Mouse (Mus musculus) heart, embryonic 11.5 days (tissue): Measurements from ENCODE around the gene Ccnd3. TPM values are rescaled to one million over a fixed set of nuclear protein-coding genes. Genes with fewer than 3 reads are reported as not detected.
"Not testable (repeated sequence)": the region's sequence is repeated elsewhere in the genome, so short reads cannot be mapped to it uniquely, and the experiment has no call there.

Experiments
- ATAC-seq: fragments of 200-750 bp; cut with Nextera tagmentation; replicated peaks from 2 replicates; pipeline ENCODE4 v1.8.0; 2017; ENCODE audit warnings: moderate library complexity; ENCODE audit not compliant: insufficient number of reproducible peaks, low FRiP score, low TSS enrichment
- H3K27ac ChIP-seq: fragments of 300-500 bp; sonication (generic); 2 replicates; pipeline ENCODE4 v1.5.1; 2014; ENCODE audit warnings: mild to moderate bottlenecking, low read depth, low read length
- H3K27me3 ChIP-seq: fragments of 300-500 bp; sonication (generic); 2 replicates; pipeline ENCODE4 v1.6.1; 2014; ENCODE audit warnings: mild to moderate bottlenecking, low read length, mixed read lengths; ENCODE audit not compliant: control insufficient read depth, insufficient read depth
- H3K36me3 ChIP-seq: fragments of 300-500 bp; sonication (generic); 2 replicates; pipeline ENCODE4 v1.6.1; 2014; ENCODE audit warnings: mild to moderate bottlenecking, low read length, moderate library complexity, mixed read lengths; ENCODE audit not compliant: control insufficient read depth, insufficient read depth
- H3K4me1 ChIP-seq: fragments of 300-500 bp; sonication (generic); 2 replicates; pipeline ENCODE4 v1.6.1; 2014; ENCODE audit warnings: low read length; ENCODE audit not compliant: control insufficient read depth, insufficient read depth
- H3K4me2 ChIP-seq: fragments of 300-500 bp; sonication (generic); 2 replicates; pipeline ENCODE4 v1.6.1; 2014; ENCODE audit warnings: mild to moderate bottlenecking, moderate library complexity
- H3K4me3 ChIP-seq: fragments of 300-500 bp; sonication (generic); 2 replicates; pipeline ENCODE4 v1.5.1; 2014; ENCODE audit warnings: low read depth, low read length
- H3K9ac ChIP-seq: fragments of 300-500 bp; sonication (generic); 2 replicates; pipeline ENCODE4 v1.6.1; 2014; ENCODE audit warnings: mild to moderate bottlenecking, low read depth, low read length, moderate library complexity
- H3K9me3 ChIP-seq: fragments of 300-500 bp; sonication (generic); replicated peaks from 2 replicates; pipeline ENCODE4 v1.6.1; 2016; ENCODE audit warnings: low read length; ENCODE audit not compliant: control insufficient read depth
- WGBS: fragments of 180-500 bp; shearing (Covaris S2); extraction: QIAGEN DNeasy Blood & Tissue Kit; methylation state at CpG from one replicate; pipeline ENCODE4 v1.1.7; 2014; ENCODE audit not compliant: insufficient replicate concordance; 5-methylcytosine and 5-hydroxymethylcytosine counted together
- polyA plus RNA-seq: library from polyadenylated mRNA; unstranded; fragments of >200 nt; fragmentation: Nextera tagmentation; extraction: Ambion mirVana; gene quantifications from 2 replicates; pipeline ENCODE4 v1.2.1, GENCODE M21; 2014

Gene Ccnd3
- polyA plus RNA-seq, 1 experiment from 2014 or later, result 565 TPM

GRCm38 (mm10) chr17:47597261-47597660 lies 92.4 kb downstream of the Ccnd3 start:
- Histone ChIP-seq H3K4me1 (peaks cover 34% of the 10 kb centered on the region), H3K27me3 (no peaks in the 10 kb centered on the region), H3K36me3 (peaks cover 26% of the 10 kb centered on the region), H3K9me3 (no peaks in the 10 kb centered on the region), H3K4me2 (peak overlapping the region; percentile 96), H3K4me3 (peak overlapping the region; percentile 93), H3K9ac (peak overlapping the region; percentile 97), H3K27ac (peak overlapping the region; percentile 97)
- no peak for ATAC-seq
- WGBS, result 51% methylated on average over 13 of the region's 13 CpGs

- Histone ChIP-seq H3K9ac (peak overlapping the region; percentile 97), H3K4me1 (peaks cover 28% of the 10 kb centered on the region), H3K36me3 (peaks cover 30% of the 10 kb centered on the region), H3K9me3 (no peaks in the 10 kb centered on the region), H3K4me3 (peak overlapping the region; percentile 93; the same call in 1 of the 2 replicates), H3K4me2 (peak overlapping the region; percentile 96), H3K27ac (peak overlapping the region; percentile 97), H3K27me3 (no peaks in the 10 kb centered on the region)
- ATAC-seq, result peak; percentile 36
- 20% methylated on average over 10 of the region's 10 CpGs for WGBS
Measured at GRCm38 (mm10) chr17:47597838-47598579, 93.2 kb downstream of the Ccnd3 start.

- peaks cover 31% of the 10 kb centered on the region for H3K36me3 ChIP-seq
- peaks cover 28% of the 10 kb centered on the region for H3K4me1 ChIP-seq
- H3K27ac ChIP-seq, result peak overlapping the region; percentile 97
- not testable (repeated sequence) for H3K9me3 ChIP-seq, H3K4me2 ChIP-seq, H3K27me3 ChIP-seq, ATAC-seq, H3K4me3 ChIP-seq
- 73% methylated on average over 10 of the region's 10 CpGs for WGBS
- 0 out of 2 replicates have a peak overlapping the region, but pooled peaks have one; percentile 28 for H3K9ac ChIP-seq
Measured at GRCm38 (mm10) chr17:47598580-47599304, 93.9 kb downstream of the Ccnd3 start.

GRCm38 (mm10) chr17:47599511-47600297 lies 94.9 kb downstream of the Ccnd3 start:
- peak overlapping the region; percentile 43; the same call in 1 of the 2 replicates for H3K9ac ChIP-seq
- H3K9me3 ChIP-seq, result no peaks in the 10 kb centered on the region
- no peaks in the 10 kb centered on the region for H3K27me3 ChIP-seq
- 71% methylated on average over 11 of the region's 11 CpGs for WGBS
- H3K36me3 ChIP-seq, result peaks cover 36% of the 10 kb centered on the region
- H3K27ac ChIP-seq, result peak overlapping the region; percentile 60
- H3K4me3 ChIP-seq, result no peak overlapping the region
- no peak overlapping the region for H3K4me2 ChIP-seq
- no peak for ATAC-seq
- H3K4me1 ChIP-seq, result peaks cover 28% of the 10 kb centered on the region

DNA sequence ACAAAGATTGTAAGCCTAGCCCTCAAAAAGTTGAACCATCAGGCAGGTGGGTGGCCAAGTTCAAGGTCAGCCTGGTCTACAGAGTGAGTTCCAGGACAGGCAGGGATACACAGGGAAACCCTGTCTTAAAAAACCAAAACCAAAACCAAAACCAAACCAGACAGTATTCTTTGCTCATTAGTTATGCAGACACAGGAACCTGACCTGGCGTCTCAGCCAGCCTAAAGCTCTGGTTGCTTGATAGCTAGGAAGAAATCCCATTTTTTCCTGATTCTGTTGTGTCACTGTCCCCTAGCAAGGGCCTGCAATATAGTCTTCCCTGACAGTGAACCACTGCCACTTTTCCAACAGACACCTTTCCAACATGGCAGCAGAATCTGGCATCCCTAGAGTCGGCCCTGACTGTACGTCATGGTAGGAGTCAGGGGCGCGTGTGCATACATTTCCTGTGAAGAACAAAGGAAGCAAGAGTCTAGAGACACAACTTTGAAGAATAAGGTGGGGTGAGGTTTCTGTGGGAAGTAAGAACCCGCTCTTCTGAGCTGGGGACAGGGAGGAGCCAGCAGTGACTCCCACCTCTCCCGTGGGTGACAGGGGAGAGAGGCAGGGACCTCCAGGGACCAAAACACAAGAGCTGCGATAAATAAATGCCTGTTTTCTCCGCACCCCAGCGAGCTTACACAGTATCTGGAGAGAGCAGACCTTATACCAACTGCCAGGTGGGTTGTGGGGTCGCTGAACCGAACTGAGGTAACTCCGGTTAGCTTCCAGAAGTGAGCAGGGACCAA lies 95.9 kb downstream of the Ccnd3 start:
- Histone ChIP-seq H3K4me2 (no peak overlapping the region), H3K27me3 (no peaks in the 10 kb centered on the region), H3K4me1 (peaks cover 28% of the 10 kb centered on the region), H3K9ac (no peak overlapping the region), H3K4me3 (no peak overlapping the region), H3K36me3 (peaks cover 37% of the 10 kb centered on the region), H3K27ac (peak overlapping the region; percentile 60; the same call in 1 of the 2 replicates), H3K9me3 (no peaks in the 10 kb centered on the region)
- 86% methylated on average over 13 of the region's 13 CpGs for WGBS
- no peak for ATAC-seq

- WGBS, result 84% methylated on average over 10 of the region's 10 CpGs
- Histone ChIP-seq H3K4me2 (no peak overlapping the region), H3K36me3 (peaks cover 38% of the 10 kb centered on the region), H3K27ac (no peak overlapping the region), H3K4me1 (peaks cover 24% of the 10 kb centered on the region), H3K9ac (no peak overlapping the region), H3K27me3 (no peaks in the 10 kb centered on the region), H3K4me3 (no peak overlapping the region), H3K9me3 (no peaks in the 10 kb centered on the region)
- no peak for ATAC-seq
Measured at GRCm38 (mm10) chr17:47601389-47601755, 96.5 kb downstream of the Ccnd3 start.

GRCm38 (mm10) chr17:47602289-47602688 lies 97.4 kb downstream of the Ccnd3 start:
- no peak overlapping the region for H3K4me3 ChIP-seq
- no peak overlapping the region for H3K9ac ChIP-seq
- H3K27ac ChIP-seq, result no peak overlapping the region
- no peaks in the 10 kb centered on the region for H3K27me3 ChIP-seq
- WGBS, result 91% methylated on average over 11 of the region's 11 CpGs
- H3K36me3 ChIP-seq, result peaks cover 36% of the 10 kb centered on the region
- H3K4me1 ChIP-seq, result peaks cover 15% of the 10 kb centered on the region
- H3K4me2 ChIP-seq, result no peak overlapping the region
- no peaks in the 10 kb centered on the region for H3K9me3 ChIP-seq
- ATAC-seq, result no peak

DNA sequence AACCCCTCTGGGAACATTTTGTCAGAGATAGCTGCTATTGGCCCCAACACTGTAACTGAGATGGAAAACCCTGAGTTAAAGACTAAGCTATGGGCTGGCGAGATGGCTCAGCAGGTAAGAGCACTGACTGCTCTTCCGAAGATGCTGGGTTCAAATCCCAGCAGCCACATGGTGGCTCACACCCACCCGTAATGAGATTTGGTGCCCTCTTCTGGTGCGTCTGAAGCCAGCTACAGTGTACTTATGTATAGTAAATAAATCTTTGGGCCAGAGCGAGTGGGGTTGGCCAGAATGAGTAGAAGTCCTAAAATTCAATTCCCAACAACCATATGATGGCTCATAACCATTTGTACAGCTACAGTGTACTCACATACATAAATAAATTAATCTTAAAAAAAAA lies 101.4 kb downstream of the Ccnd3 start:
- Histone ChIP-seq H3K4me1 (peaks cover 7% of the 10 kb centered on the region), H3K27me3 (no peaks in the 10 kb centered on the region), H3K4me2 (no peak overlapping the region), H3K27ac (no peak overlapping the region), H3K4me3 (no peak overlapping the region), H3K9me3 (no peaks in the 10 kb centered on the region), H3K36me3 (peaks cover 33% of the 10 kb centered on the region), H3K9ac (no peak overlapping the region)
- WGBS, result 74% methylated on average over 5 of the region's 5 CpGs
- ATAC-seq, result no peak
